Mouse (Mus musculus) neural tube, embryonic 14.5 days (tissue): ENCODE results near the gene Rnf141. TPM values are rescaled to one million over a fixed set of nuclear protein-coding genes. Genes with fewer than 3 reads are reported as not detected.

Experiments used
- ATAC-seq: fragments of 200-750 bp; cut with Nextera tagmentation; 2 replicates; pipeline ENCODE4 v1.8.0; 2017; ENCODE audit warnings: low read depth, mild to moderate bottlenecking, moderate TSS enrichment, moderate library complexity
- H3K27ac ChIP-seq: fragments of 300-500 bp; sonication (generic); 2 replicates; pipeline ENCODE4 v1.5.1; 2014; ENCODE audit warnings: low read depth, mild to moderate bottlenecking, control low read depth, low read length, moderate library complexity, mixed read lengths
- H3K27me3 ChIP-seq: fragments of 300-500 bp; sonication (generic); 2 replicates; pipeline ENCODE4 v1.6.1; 2014; ENCODE audit warnings: low read length; ENCODE audit not compliant: control insufficient read depth, insufficient read depth
- H3K36me3 ChIP-seq: fragments of 300-500 bp; sonication (generic); 2 replicates; pipeline ENCODE4 v1.6.1; 2014; ENCODE audit warnings: low read length, mixed read lengths; ENCODE audit not compliant: control insufficient read depth, insufficient read depth
- H3K4me1 ChIP-seq: fragments of 300-500 bp; sonication (generic); 2 replicates; pipeline ENCODE4 v1.6.1; 2014; ENCODE audit warnings: low read length; ENCODE audit not compliant: control insufficient read depth, insufficient read depth
- H3K4me2 ChIP-seq: fragments of 300-500 bp; sonication (generic); 2 replicates; pipeline ENCODE4 v1.6.1; 2014; ENCODE audit warnings: mild to moderate bottlenecking, low read depth, low read length, control low read depth
- H3K4me3 ChIP-seq: fragments of 300-500 bp; sonication (generic); 2 replicates; pipeline ENCODE4 v1.5.1; 2014; ENCODE audit warnings: low read depth, low read length, control low read depth, mixed read lengths
- H3K9ac ChIP-seq: fragments of 300-500 bp; sonication (generic); replicated peaks from 2 replicates; pipeline ENCODE4 v1.6.1; 2014; ENCODE audit warnings: low read depth, mild to moderate bottlenecking, control low read depth, low read length, mixed read lengths
- H3K9me3 ChIP-seq: fragments of 300-500 bp; sonication (generic); 2 replicates; pipeline ENCODE4 v1.6.1; 2016; ENCODE audit warnings: low read length; ENCODE audit not compliant: control insufficient read depth
- WGBS: fragments of 180-500 bp; shearing (Covaris S2); extraction: QIAGEN DNeasy Blood & Tissue Kit; methylation state at CpG from one replicate; pipeline ENCODE4 v1.1.7; 2014; 5-methylcytosine and 5-hydroxymethylcytosine counted together
- polyA plus RNA-seq: library from polyadenylated mRNA; unstranded; fragments of >200 nt; fragmentation: Nextera tagmentation; extraction: Ambion mirVana; gene quantifications from 2 replicates; pipeline ENCODE4 v1.2.1, GENCODE M21; 2014

Gene Rnf141
- polyA plus RNA-seq, 1 experiment from 2014 or later, result 43.0 TPM

DNA sequence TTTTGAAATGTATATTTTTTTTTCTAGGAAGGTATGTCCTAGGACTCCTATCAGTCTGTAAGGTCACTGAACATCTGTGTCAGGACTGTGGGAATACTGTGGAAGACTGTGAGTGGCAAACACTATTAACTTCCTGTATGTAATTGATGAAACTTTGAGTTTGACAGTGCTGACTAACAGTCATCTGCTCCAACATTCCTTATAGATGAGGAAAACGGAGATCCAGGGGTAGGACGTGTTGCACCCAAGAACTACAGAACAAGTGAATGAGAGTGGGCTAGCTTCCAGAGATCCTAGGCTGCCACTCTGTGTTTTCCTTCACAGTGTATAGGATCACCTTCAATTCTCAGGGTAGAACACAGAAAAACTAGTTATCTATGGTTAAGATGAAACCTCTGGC, 3.1 kb upstream of the Rnf141 start:
- no peak overlapping the region for H3K27ac ChIP-seq
- no peak overlapping the region for H3K9ac ChIP-seq
- no peak for ATAC-seq
- H3K4me1 ChIP-seq, result peaks cover 3% of the 10 kb centered on the region; the same call in 1 of the 2 replicates
- no peak overlapping the region for H3K4me2 ChIP-seq
- no peaks in the 10 kb centered on the region for H3K9me3 ChIP-seq
- H3K36me3 ChIP-seq, result no peaks in the 10 kb centered on the region
- 87% methylated on average over 2 of the region's 2 CpGs for WGBS
- H3K27me3 ChIP-seq, result no peaks in the 10 kb centered on the region
- no peak overlapping the region for H3K4me3 ChIP-seq

- no peaks in the 10 kb centered on the region for H3K36me3 ChIP-seq
- peaks cover 3% of the 10 kb centered on the region; the same call in 1 of the 2 replicates for H3K4me1 ChIP-seq
- H3K4me2 ChIP-seq, result no peak overlapping the region
- no peak overlapping the region for H3K9ac ChIP-seq
- H3K9me3 ChIP-seq, result no peaks in the 10 kb centered on the region
- H3K4me3 ChIP-seq, result no peak overlapping the region
- WGBS, result 84% methylated on average over 4 of the region's 4 CpGs
- no peak for ATAC-seq
- no peak overlapping the region for H3K27ac ChIP-seq
- no peaks in the 10 kb centered on the region for H3K27me3 ChIP-seq
Measured at GRCm38 (mm10) chr7:110840332-110840731, 3.9 kb downstream of the Rnf141 start.

DNA sequence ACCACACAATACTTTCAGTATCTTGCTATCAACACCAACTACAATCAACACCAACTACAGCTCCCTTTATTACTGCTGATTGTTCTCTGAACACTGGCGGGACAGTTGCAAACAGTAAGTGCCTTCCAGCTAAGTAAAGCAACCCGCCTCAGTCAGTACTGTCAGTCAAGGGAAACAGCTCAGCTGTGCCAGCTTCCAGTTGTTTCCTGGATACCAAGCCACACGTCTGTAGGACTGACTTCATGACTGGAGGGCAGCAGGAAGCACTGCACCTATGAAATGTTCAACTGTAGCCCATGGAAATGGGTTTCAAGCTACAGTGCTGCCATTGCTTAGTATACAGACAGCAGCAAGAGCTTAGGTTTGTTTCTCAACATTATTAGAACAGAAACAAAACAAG, 9.7 kb downstream of the Rnf141 start:
- no peaks in the 10 kb centered on the region for H3K27me3 ChIP-seq
- H3K9ac ChIP-seq, result no peak overlapping the region
- H3K4me1 ChIP-seq, result no peaks in the 10 kb centered on the region
- ATAC-seq, result no peak
- H3K4me3 ChIP-seq, result no peak overlapping the region
- 48% methylated on average over 3 of the region's 3 CpGs for WGBS
- H3K4me2 ChIP-seq, result no peak overlapping the region
- H3K36me3 ChIP-seq, result no peaks in the 10 kb centered on the region
- H3K27ac ChIP-seq, result no peak overlapping the region
- no peaks in the 10 kb centered on the region for H3K9me3 ChIP-seq

DNA sequence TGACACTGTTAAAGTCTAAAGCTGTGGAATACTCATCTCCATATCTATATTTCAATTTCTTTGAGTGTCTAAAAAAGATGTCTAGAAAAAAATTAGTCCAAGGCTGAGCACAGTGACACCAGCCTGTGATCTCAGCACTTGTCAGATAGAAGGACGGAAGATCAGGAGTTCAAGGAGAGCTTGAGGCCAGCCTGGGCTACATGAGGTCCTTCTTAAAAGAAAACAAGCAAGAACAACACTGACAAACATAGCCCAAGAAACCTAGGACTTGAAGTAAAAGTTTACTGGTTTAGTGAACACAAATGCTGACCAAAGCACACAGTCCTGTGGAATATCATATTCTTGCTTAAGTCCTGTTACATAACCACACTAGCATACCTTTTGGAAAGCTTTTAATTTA, 10.2 kb downstream of the Rnf141 start:
- H3K9me3 ChIP-seq, result no peaks in the 10 kb centered on the region
- no peak overlapping the region for H3K4me2 ChIP-seq
- no peaks in the 10 kb centered on the region for H3K27me3 ChIP-seq
- H3K4me1 ChIP-seq, result no peaks in the 10 kb centered on the region
- no peak for ATAC-seq
- H3K27ac ChIP-seq, result no peak overlapping the region
- WGBS, result 97% methylated on average over 1 of the region's 1 CpGs
- no peak overlapping the region for H3K4me3 ChIP-seq
- no peak overlapping the region for H3K9ac ChIP-seq
- 0 out of 2 replicates have a peak, but pooled peaks cover 2% of the 10 kb centered on the region for H3K36me3 ChIP-seq

DNA sequence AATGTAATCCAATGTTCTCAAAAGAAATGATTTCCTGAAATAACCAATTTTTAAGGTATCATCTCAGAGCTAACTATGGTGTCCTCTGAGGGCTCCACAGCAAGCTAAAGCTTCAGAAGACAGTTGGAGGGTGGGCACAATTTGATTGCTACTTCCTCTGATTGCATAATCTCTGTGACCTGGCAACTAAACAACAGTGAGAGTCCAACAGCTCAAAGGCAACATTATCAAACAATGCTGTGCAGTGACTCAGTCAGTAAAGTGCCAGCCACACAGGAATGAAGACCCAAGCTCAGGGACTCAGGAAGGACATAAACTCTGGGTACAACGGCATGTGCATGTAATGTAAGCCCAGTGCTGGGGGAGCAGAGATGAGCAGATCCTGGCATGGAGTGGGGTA, 11.2 kb downstream of the Rnf141 start:
- Histone ChIP-seq H3K4me2 (no peak overlapping the region), H3K9ac (no peak overlapping the region), H3K4me1 (no peaks in the 10 kb centered on the region), H3K4me3 (no peak overlapping the region), H3K36me3 (0 out of 2 replicates have a peak, but pooled peaks cover 4% of the 10 kb centered on the region), H3K27me3 (no peaks in the 10 kb centered on the region), H3K27ac (no peak overlapping the region), H3K9me3 (no peaks in the 10 kb centered on the region)
- no peak for ATAC-seq
- 100% methylated on average over 1 of the region's 1 CpGs for WGBS

DNA sequence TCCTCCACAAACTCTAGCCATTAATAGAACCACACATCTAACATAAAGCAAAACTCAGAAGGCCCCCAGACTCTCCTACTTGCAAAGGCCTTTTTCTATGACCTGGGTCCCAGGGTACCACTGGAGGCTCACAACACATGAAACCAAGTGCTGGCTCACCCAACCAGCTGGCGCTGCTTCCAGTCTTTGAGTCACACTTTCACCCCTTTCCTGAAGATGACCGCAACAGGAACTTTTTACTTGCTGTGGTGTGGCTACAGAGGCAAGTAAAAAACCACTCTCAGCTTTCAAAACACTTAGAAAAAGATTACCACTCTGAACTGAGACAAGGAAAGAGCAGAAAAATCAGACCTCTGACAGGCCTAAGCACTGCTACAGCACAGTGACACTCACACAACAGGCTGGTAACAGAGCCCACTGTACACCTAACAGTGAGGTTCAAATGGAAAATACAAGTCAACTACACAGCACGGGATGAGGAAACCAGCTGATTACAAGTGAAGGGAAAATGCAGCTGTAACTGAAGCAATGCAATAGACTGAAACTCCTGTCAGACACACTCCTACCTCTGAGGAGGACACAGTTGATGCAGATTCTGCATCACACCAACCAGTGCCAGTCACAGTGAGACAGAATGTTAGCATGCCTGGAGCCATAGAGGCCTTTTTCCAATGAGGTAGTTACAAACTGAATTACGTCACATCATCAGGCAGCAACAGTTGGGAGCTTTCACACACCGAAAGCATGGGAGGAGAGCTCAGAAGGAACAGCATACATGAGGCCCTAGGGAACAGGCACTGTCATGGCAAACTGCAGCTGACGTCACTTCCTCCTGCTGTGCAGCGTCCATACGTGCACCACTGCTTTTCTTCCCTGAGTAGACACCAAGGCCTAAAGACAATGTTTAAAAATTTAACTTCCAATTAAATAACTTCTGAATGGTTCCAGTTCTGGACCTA, 20.0 kb downstream of the Rnf141 start:
- WGBS, result 77% methylated on average over 8 of the region's 8 CpGs
- H3K27ac ChIP-seq, result no peak overlapping the region
- no peaks in the 10 kb centered on the region for H3K27me3 ChIP-seq
- no peak overlapping the region for H3K9ac ChIP-seq
- no peaks in the 10 kb centered on the region for H3K4me1 ChIP-seq
- no peaks in the 10 kb centered on the region for H3K9me3 ChIP-seq
- no peak overlapping the region for H3K4me2 ChIP-seq
- H3K4me3 ChIP-seq, result no peak overlapping the region
- no peak for ATAC-seq
- peaks cover 12% of the 10 kb centered on the region for H3K36me3 ChIP-seq

DNA sequence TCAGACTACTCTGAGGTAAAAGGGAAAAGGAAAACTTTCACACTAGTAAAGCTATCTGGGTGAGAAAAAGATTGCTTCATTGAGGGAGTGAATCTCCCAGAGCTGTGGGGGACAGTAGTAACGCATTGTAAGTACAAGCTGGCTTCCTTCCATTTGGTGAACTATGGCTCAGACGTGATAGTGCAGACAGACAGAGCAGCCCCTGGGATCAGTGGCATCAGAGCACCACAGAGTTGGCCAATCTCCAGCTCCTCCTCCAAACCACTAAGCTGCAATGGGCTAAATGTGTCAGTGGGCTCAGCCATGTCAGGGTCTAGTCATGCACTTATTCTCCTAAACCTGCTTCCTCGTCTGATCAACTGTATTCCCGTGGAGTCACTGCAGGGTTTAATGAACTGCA, 20.7 kb downstream of the Rnf141 start:
- Histone ChIP-seq H3K4me1 (no peaks in the 10 kb centered on the region), H3K4me2 (no peak overlapping the region), H3K9me3 (no peaks in the 10 kb centered on the region), H3K9ac (no peak overlapping the region), H3K27ac (no peak overlapping the region), H3K36me3 (peaks cover 8% of the 10 kb centered on the region), H3K27me3 (no peaks in the 10 kb centered on the region), H3K4me3 (no peak overlapping the region)
- 71% methylated on average over 4 of the region's 4 CpGs for WGBS
- no peak for ATAC-seq

GRCm38 (mm10) chr7:110823076-110823475, 21.2 kb downstream of the Rnf141 start:
- H3K4me2 ChIP-seq, result no peak overlapping the region
- no peaks in the 10 kb centered on the region for H3K27me3 ChIP-seq
- no peaks in the 10 kb centered on the region for H3K9me3 ChIP-seq
- 87% methylated on average over 8 of the region's 8 CpGs for WGBS
- peaks cover 8% of the 10 kb centered on the region for H3K36me3 ChIP-seq
- ATAC-seq, result no peak
- no peak overlapping the region for H3K4me3 ChIP-seq
- H3K4me1 ChIP-seq, result no peaks in the 10 kb centered on the region
- no peak overlapping the region for H3K9ac ChIP-seq
- H3K27ac ChIP-seq, result no peak overlapping the region

DNA sequence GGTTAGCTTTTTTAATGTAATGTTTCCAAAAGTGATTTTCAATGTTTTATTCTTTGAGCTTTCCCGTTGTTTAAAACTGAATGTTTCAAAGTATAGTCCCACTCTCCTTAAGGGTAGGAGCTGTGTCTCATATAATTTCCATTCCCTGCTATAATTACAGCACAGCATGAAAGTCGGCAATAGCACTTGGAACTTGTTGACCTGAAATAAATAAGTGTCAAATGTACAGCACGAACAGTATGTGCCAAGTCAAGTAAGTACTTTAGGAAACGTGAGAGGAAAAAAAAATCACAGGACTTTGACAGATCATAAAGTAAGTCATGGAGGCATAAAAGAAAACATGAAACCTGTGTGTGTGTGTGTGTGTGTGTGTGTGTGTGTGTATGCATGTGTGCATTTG, 22.2 kb downstream of the Rnf141 start:
- H3K9ac ChIP-seq, result no peak overlapping the region
- H3K4me2 ChIP-seq, result no peak overlapping the region
- H3K4me3 ChIP-seq, result no peak overlapping the region
- WGBS, result 56% methylated on average over 4 of the region's 4 CpGs
- no peak overlapping the region for H3K27ac ChIP-seq
- peaks cover 8% of the 10 kb centered on the region for H3K36me3 ChIP-seq
- no peak for ATAC-seq
- no peaks in the 10 kb centered on the region for H3K27me3 ChIP-seq
- no peaks in the 10 kb centered on the region for H3K4me1 ChIP-seq
- H3K9me3 ChIP-seq, result no peaks in the 10 kb centered on the region
